Mouse (Mus musculus) c-Kit-negative CD71-positive TER-119-positive erythroid progenitor cells, embryonic 14.5 days (primary cell): ENCODE measurements around the gene Rexo4.
A peak's percentile ranks its signal among the peaks of the same experiment; 100 is the strongest.

Experiments
- DNase-seq: peaks from one replicate; pipeline ENCODE4 v3.0.0-alpha.2; 2013; ENCODE audit warnings: low read depth, low spot score

The Rexo4 gene

GRCm38 (mm10) chr2:26963923-26964723, at the start of gene Rexo4:
Gene Rexo4, minus strand, starts transcription at chr2:26964386.
- DNase-seq, result peak; percentile 89

DNA sequence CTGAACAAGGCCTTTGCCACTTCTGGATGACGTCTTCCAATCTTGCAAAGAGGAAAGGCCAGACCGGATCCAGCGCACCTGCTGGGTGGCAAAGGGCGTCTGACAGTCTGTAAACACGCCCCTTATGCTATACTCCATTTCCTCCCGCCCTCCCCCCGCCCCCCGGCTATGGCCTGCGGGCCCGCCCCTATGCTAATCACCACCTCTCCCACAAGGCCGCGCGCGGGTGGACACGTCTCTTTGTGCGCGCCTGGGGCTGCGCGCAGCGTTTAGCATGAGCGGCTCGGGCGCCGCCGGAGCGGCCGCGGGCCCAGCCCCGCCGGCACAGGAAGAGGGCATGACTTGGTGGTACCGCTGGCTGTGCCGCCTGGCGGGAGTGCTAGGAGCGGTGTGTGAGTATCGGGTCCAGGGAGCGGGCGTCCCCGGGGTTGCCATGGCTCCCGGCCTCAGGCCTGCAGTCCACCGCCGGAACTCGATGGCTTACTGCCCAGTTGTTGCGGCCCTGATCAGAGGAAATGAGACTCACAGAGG, 45.6 kb upstream of the Rexo4 start, which contains the start of gene Cacfd1:
Gene Cacfd1 (plus strand): TSS at position 213 of the 531 bp plus-strand sequence.
- DNase-seq, result peak; percentile 34

DNA sequence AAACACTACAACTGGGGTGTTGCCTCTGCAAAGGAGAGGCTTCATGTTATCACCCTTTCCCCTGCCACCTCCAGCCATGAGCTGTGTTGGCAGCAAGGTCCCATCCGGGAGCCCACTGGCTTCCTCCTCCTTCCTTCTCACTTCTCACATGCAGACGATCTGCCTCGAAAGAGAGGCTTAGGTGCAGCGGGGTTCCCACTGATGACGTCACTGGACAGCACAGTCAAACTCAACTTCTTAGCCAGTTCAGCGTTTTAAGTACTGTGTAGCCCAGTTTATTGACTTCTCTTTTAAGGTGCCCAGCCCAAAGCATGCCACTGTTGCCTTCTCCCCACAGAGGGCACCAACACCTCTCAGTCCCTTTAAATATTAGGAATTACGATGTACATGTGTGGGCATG, 43.5 kb upstream of the Rexo4 start:
- no peak for DNase-seq

DNA sequence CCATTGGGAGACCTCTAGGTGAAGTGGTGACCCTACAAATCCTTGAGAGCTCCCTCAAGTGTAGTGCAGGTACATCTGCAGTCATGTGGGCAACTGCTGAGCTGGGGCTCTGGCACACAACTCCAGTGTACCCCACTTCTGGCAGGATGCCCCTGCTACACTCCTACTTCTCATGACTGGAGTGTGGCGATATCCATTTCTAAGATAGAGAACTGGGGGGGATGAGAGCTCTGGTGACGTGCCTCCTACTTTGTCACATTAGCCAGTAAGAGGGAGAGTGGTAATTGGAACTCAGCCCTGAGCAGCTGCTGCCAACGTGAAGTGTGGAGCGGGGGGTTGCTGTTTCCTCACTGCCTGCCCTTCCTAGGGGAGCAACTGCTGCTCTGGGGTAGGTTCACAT, 42.1 kb upstream of the Rexo4 start:
- no peak for DNase-seq

GRCm38 (mm10) chr2:26997993-26998392, 33.8 kb upstream of the Rexo4 start:
- no peak for DNase-seq

DNA sequence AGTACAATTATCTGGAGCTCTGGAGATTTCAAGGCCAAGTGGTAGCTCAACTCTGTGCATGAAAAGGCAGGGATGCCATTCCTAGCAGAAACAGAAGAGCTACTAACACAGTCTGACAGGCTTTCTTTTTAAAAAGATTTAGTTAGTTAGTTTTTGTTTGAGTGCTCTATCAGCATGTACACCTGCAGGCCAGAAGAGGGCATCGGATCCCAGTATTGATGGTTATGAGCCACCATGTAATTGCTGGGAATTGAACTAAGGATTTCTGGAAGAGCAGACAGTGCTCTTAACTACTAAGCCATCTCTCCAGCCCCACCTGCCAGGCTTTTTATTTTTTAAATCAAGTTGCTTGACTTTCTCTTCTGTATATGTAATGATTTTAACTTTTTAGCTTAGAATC, 33.3 kb upstream of the Rexo4 start:
- no peak for DNase-seq

GRCm38 (mm10) chr2:26993936-26994335, 29.8 kb upstream of the Rexo4 start:
- no peak for DNase-seq

DNA sequence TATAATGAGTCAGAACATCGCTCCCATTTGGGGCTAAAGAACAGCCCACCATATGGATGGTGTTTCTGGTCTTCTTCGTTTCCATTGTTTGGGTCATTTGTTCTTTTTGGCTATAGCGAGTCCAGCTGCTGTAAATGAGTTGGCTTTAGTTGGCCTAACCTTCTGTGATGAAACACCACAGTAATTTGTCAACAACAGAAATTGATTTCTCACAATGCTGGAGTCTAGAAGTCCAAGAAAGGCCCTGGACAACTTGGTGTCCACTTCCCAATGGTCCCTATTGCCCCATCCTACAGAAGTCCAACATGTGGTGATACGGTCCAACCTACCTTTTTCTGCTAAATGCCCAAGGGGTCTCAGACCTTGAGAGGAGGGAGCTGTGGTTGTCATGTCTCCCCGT, 20.5 kb upstream of the Rexo4 start:
- DNase-seq, result no peak

DNA sequence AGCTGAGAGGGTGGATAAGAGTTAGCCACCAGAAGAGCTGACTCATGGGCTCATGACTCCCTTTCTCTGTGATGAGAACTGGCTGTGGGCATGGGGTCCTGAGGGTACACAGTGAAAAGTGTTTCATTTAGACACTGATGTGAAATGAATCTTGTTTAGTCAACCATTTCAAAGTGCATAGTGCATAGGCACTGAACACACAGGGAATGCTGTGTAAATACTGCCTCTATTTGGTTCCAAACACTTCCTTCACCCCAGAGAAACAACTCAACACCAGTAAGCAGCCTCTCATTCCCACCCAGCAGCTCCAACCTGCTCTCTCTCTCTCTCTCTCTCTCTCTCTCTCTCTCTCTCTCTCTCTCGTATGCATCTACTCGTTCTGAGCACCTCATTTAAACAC, 20.0 kb upstream of the Rexo4 start:
- DNase-seq, result no peak

- no peak for DNase-seq
These were observed 16.2 kb upstream of the Rexo4 start for GRCm38 (mm10) chr2:26980361-26980760.

- DNase-seq, result no peak
These were observed 9.8 kb upstream of the Rexo4 start for GRCm38 (mm10) chr2:26973960-26974359.

GRCm38 (mm10) chr2:26973116-26973515, 8.9 kb upstream of the Rexo4 start, which contains the start of gene Adamts13:
Gene Adamts13, plus strand, starts transcription at chr2:26973416.
- DNase-seq, result no peak

DNA sequence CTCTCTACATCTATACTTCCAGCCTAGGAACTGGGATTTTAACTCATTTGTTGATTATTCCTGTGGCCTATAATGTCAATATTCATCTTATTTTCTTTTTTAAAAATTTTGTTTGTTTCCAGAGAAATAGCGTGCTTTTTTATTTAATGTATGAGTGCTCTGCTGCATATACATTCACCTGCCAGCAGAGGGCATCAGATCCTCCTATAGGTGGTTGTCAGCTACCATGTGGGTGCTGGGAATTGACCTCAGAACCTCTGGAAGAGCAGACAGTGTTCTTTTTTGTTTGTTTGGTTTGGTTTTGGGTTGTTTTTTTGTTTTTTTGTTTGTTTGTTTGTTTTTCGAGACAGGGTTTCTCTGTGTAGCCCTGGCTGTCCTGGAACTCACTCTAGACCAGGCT, 3.1 kb upstream of the Rexo4 start:
- no peak for DNase-seq

DNA sequence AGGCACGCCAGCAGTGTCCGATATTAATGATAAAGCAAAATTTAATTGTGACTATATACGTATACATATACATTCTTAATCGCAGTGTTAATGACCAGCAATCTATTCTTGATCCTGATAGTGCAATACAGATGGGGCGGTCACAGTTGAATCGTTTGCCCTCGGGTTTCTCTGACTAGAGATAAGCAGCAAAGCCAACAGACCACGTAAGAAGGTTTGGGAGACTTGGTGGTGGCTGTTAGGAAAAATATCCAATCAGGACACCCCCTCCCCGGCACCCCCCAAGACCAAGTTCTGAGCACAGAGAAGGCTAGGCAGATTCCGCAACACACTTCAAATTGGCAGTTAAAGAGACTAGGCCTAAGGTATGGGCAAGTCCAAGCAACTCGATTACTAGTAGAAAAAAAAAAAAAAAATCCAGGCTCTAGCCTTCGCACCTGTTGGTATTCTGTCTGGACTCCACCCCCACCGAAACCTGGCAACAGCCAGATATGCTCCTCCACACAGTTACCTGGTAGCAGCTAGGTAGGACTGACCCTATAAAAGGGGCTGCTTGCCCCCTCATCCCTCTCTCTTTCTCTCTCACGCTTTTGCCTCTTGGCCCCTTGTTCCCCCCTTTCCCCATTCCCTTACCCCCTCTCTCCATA, 661 bp upstream of the Rexo4 start:
- no peak for DNase-seq

GRCm38 (mm10) chr2:26960756-26961155, 3.4 kb downstream of the Rexo4 start:
- DNase-seq, result no peak

GRCm38 (mm10) chr2:26957488-26957859, 6.7 kb downstream of the Rexo4 start:
- DNase-seq, result no peak

GRCm38 (mm10) chr2:26956811-26957487, 7.2 kb downstream of the Rexo4 start:
- no peak for DNase-seq

DNA sequence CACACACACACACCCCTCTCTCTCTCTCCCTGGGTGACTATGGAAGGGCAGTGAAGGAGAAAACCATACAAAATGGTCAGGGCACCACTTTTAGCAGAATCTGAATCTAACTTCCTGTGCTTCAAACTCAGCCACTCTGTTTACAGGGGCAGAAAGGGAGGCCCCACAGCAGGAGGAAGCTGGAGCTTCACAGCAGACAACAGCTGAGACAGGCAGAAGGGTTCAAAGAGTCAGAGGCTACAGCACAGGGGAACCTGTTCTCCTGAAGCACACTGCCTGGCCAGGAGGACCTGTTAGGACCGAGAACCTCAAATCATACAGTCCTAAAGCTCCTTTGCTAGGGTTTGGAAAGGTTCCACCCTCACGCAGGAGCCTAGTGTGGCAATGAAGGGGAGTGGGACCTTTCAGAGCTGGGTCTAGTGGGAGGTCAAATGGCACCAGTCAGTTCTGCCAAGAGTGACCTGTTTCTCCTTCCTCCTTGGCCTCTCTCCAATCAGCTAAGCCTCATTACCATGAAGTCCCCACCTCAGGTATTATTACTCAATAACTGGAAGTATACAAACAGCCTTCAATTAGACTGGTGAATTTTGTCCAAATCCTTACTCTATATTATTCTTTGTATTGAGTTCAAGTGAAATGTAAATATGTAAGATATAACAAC, 9.3 kb downstream of the Rexo4 start:
- DNase-seq, result no peak

DNA sequence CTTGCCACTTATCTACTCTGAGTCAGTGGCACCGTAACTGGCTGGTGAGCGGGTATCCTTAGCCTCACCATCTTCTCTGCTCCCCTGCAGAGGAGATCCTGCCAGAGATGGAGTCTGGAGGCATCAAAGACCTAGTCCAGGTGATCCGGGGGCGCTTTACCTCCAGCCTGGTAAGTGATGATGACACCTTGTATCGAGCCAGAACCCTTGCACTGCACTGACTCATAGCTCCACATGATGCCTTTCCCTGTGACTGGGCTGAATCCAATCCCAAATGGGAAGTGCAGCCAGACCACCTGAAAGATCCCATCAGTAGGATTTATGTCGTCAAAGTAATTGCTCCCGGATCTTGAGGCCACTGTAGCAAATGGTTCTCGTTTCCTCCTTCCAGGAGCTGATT, 11.3 kb downstream of the Rexo4 start:
- DNase-seq, result no peak

GRCm38 (mm10) chr2:26952193-26952592, 12.0 kb downstream of the Rexo4 start:
- no peak for DNase-seq

GRCm38 (mm10) chr2:26951346-26951905, 12.8 kb downstream of the Rexo4 start:
- no peak for DNase-seq
